Mouse (Mus musculus): Measurements from ENCODE around the gene Hist1h2ao.

GRCm38 (mm10) chr13:21781639-21782038 is 28.6 kb upstream of the Hist1h2ao start:
- TF ChIP-seq CTCF (IDR thresholded peaks at IDR 0.05) (no peak), POLR2A (IDR thresholded peaks at IDR 0.05; ENCODE audit: insufficient read depth, low read depth, low read length) (no peak), EP300 (IDR thresholded peaks at IDR 0.05; ENCODE audit: insufficient read depth, low read depth, low read length) (no peak)
